Mouse (Mus musculus) C2C12 (cell line): ENCODE data around the gene Hsf2bp. TPM values are rescaled to one million over a fixed set of nuclear protein-coding genes. Genes with fewer than 3 reads are reported as not detected.

Experiments used
- H3K27me3 ChIP-seq: one replicate; pipeline ENCODE4 v1.6.1; 2011; ENCODE audit not compliant: control insufficient read depth, insufficient read depth, insufficient read length
- H3K36me3 ChIP-seq: one replicate; pipeline ENCODE4 v1.6.1; 2011; ENCODE audit not compliant: control insufficient read depth, insufficient read depth
- H3K4me3 ChIP-seq: one replicate; pipeline ENCODE4 v1.5.1; 2011; ENCODE audit warnings: mild to moderate bottlenecking, control low read depth; ENCODE audit not compliant: poor library complexity, insufficient read depth, severe bottlenecking
- H3K79me2 ChIP-seq: one replicate; pipeline ENCODE4 v1.6.1; 2011; ENCODE audit not compliant: control insufficient read depth, insufficient read depth
- H3K79me3 ChIP-seq: one replicate; pipeline ENCODE4 v1.6.1; 2011; ENCODE audit warnings: low read depth, control low read depth
- H3ac ChIP-seq: one replicate; pipeline ENCODE3; 2011; ENCODE audit warnings: low read depth; ENCODE audit not compliant: control insufficient read depth, insufficient read length
- CEBPB ChIP-seq: IDR thresholded peaks from one replicate; pipeline ENCODE4 v1.6.1; 2011; ENCODE audit warnings: low read depth, mild to moderate bottlenecking, control low read depth, moderate library complexity
- CTCF ChIP-seq: IDR thresholded peaks from one replicate; pipeline ENCODE4 v1.5.1; 2011; ENCODE audit not compliant: control insufficient read depth, insufficient read depth, insufficient read length
- FOSL1 ChIP-seq: IDR thresholded peaks from one replicate; pipeline ENCODE4 v1.8.0; 2011; ENCODE audit warnings: mild to moderate bottlenecking, low read length; ENCODE audit not compliant: poor library complexity, insufficient read depth, severe bottlenecking
- MAX ChIP-seq: IDR thresholded peaks from one replicate; pipeline ENCODE4 v1.6.1; 2011; ENCODE audit warnings: mild to moderate bottlenecking, control low read depth
- MYOD1 ChIP-seq: IDR thresholded peaks from one replicate; pipeline ENCODE4 v1.6.1; 2011; ENCODE audit warnings: low read depth; ENCODE audit not compliant: control insufficient read depth, insufficient read length
- MYOG ChIP-seq: IDR thresholded peaks from one replicate; pipeline ENCODE4 v1.6.1; 2011; ENCODE audit not compliant: control insufficient read depth, insufficient read length; ENCODE audit errors: extremely low read depth
- USF1 ChIP-seq: IDR thresholded peaks from one replicate; pipeline ENCODE4 v1.6.1; 2011; ENCODE audit warnings: low read depth, mild to moderate bottlenecking, control low read depth, moderate library complexity
- polyA plus RNA-seq: library from polyadenylated mRNA; unstranded; fragments of >200 nt; fragmentation: generic; extraction: Trizol; gene quantifications from one replicate; pipeline ENCODE4 v1.2.1, GENCODE M21; 2012; ENCODE audit warnings: missing spikeins

Hsf2bp gene
- polyA plus RNA-seq, 1 experiment: 1.1 TPM

GRCm38 (mm10) chr17:32021981-32022380 lies 14.2 kb downstream of the Hsf2bp start:
- Histone ChIP-seq H3K36me3 (no peaks in the 10 kb centered on the region), H3K27me3 (no peaks in the 10 kb centered on the region), H3K79me3 (no peaks in the 10 kb centered on the region), H3K79me2 (no peaks in the 10 kb centered on the region), H3ac (no peak overlapping the region), H3K4me3 (no peak overlapping the region)
- TF ChIP-seq FOSL1: no peak
- no peak for TF ChIP-seq CEBPB
- no peak for TF ChIP-seq USF1

DNA sequence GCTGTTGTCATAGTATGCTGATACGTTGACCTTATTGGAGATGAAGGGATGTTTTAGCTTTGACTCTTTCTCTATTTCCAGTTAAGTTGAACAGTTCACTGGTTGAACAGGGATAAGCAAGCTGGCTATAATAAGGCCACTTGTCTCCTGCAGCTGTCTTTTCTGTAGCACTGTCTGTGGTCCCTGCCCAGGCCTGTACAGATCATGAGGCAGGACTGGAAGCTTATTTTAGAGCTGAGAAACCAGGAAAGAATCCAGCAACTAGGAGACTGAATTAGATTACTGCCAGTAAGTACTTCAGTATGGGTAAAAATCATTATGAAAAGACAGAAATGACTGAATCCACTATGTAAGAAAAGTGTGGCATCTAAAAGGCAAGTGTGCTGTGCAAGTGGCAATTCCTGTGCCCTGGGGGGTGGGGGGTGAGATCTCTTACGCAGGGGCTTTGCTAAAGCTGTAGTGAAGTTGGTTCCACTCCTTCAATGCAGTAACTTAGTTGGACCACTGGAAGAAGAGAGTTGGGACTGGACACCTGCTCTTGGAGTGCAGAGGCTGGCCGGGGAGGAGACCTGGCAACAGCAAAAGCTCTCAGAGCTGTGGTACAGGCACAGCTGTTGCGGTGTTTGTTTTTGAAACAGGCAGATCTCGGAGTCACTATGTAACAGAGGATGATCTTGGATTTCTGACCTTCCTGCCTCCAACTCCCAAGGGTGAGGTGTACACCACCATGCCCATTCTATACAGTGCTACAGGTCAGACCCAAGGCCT lies 17.8 kb downstream of the Hsf2bp start:
- TF ChIP-seq CEBPB: no peak
- no peak for TF ChIP-seq FOSL1
- TF ChIP-seq MYOG: no peak
- Histone ChIP-seq H3K36me3 (no peaks in the 10 kb centered on the region), H3K79me2 (no peaks in the 10 kb centered on the region), H3K79me3 (no peaks in the 10 kb centered on the region), H3K4me3 (no peak overlapping the region), H3ac (no peak overlapping the region), H3K27me3 (no peaks in the 10 kb centered on the region)

DNA sequence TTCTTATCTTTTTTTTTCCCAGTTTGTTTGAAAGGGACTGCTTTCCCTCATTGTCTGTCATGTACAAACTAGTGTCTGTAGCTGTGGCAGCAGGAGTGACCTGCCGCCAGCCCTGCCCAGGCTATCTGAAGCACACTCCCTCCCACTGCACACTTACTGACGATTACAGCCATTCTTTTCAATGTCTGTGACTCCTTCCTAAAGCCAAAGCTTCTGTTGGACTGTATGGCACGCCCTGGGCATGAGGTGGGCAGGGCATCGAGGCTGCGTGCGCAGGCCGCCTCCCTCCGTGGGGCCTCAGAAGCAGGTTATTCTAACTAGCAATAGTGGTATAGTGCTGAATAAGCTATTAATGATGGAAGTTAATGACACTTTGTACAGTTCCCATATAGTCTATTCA lies 19.7 kb downstream of the Hsf2bp start:
- H3ac ChIP-seq: no peak overlapping the region
- no peaks in the 10 kb centered on the region for H3K79me3 ChIP-seq
- no peak overlapping the region for H3K4me3 ChIP-seq
- no peaks in the 10 kb centered on the region for H3K36me3 ChIP-seq
- no peaks in the 10 kb centered on the region for H3K79me2 ChIP-seq
- H3K27me3 ChIP-seq: no peaks in the 10 kb centered on the region
- TF ChIP-seq CEBPB: no peak
- TF ChIP-seq MYOD1: no peak
- no peak for TF ChIP-seq CTCF
- TF ChIP-seq MYOG: no peak
- TF ChIP-seq USF1: no peak
- no peak for TF ChIP-seq FOSL1
- no peak for TF ChIP-seq MAX

- no peaks in the 10 kb centered on the region for H3K27me3 ChIP-seq
- H3K36me3 ChIP-seq: no peaks in the 10 kb centered on the region
- no peak overlapping the region for H3K4me3 ChIP-seq
- no peaks in the 10 kb centered on the region for H3K79me3 ChIP-seq
- H3ac ChIP-seq: no peak overlapping the region
- TF ChIP-seq MYOG (no peak), MAX (no peak), FOSL1 (no peak), CTCF (no peak), MYOD1 (no peak), CEBPB (no peak)
- no peaks in the 10 kb centered on the region for H3K79me2 ChIP-seq
These were observed 22.5 kb downstream of the Hsf2bp start for GRCm38 (mm10) chr17:32013659-32014058.

DNA sequence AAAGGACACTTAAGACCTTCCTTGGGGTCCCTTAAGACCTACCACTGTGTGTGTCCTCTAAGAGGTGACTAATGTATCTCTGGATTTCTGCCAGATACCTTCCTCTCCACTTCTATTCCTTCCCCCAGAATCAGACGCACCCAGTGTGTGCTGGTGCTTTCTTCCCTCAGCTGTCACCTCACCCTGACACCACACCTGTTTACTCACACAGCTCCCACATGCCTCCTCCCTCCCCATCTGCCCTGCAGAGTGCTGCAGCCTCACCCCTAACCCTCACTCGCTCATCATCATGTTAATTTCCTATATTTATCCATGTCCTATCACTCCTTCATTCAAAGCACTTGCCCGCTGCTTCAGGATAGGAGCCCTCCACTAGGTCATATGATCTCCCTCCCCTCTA lies 23.9 kb downstream of the Hsf2bp start:
- Histone ChIP-seq H3K36me3 (no peaks in the 10 kb centered on the region), H3ac (no peak overlapping the region), H3K79me2 (no peaks in the 10 kb centered on the region), H3K27me3 (no peaks in the 10 kb centered on the region), H3K4me3 (no peak overlapping the region), H3K79me3 (no peaks in the 10 kb centered on the region)
- TF ChIP-seq MYOD1 (no peak), USF1 (no peak), CTCF (no peak), MYOG (no peak), CEBPB (no peak), MAX (no peak), FOSL1 (no peak)

DNA sequence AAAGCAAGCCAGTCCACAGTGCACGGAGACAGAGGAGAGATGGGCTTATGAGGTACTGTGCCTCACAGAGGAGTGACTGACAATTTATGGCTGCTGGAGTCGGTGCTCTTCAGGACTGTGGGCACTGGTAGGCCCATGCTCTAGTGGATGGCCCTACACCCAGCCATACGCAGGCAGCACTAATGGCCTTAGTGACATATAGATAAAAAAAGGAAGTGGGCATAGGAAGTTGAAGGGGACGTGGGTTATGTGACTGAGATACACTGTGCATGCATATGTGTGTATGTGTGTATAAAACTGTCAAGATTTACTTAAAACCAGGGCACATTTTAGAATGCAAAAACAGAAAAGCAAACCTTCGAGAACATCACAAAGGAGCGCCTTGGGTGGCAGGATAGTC lies 24.5 kb downstream of the Hsf2bp start:
- Histone ChIP-seq H3K27me3 (no peaks in the 10 kb centered on the region), H3K4me3 (no peak overlapping the region), H3K36me3 (no peaks in the 10 kb centered on the region), H3ac (no peak overlapping the region), H3K79me2 (no peaks in the 10 kb centered on the region), H3K79me3 (no peaks in the 10 kb centered on the region)
- TF ChIP-seq FOSL1 (no peak), CEBPB (no peak), USF1 (no peak), MYOD1 (no peak), MAX (no peak)
